Mouse (Mus musculus) T-cell, adult 66 days (primary cell): ENCODE results near the gene Nos2. TPM values are rescaled to one million over a fixed set of nuclear protein-coding genes. Genes with fewer than 3 reads are reported as not detected.

Source experiments
- total RNA-seq, 2 experiments: library from RNA; stranded (reverse); gene quantifications; 3 replicates in 1 of 2; 4 replicates in 1 of 2; pipeline ENCODE4 v1.2.4; 2023

The Nos2 gene
- not detected for total RNA-seq

GRCm38 (mm10) chr11:78920411-78920939 is at the start of gene Nos2:
Gene Nos2, plus strand, starts transcription at chr11:78920787.

GRCm38 (mm10) chr11:78984483-78985177 is 64.0 kb downstream of the Nos2 start, which contains the start of gene Lgals9:
Gene Lgals9, minus strand, starts transcription at chr11:78984946.

Other genes starting within 250 kb of the Nos2 start
- gene Nlk, start 223.4 kb upstream of the Nos2 start, total RNA-seq, result 10 to 100 TPM; 84.0 to 90.8 TPM
- gene Ccnq, start 169.1 kb upstream of the Nos2 start, total RNA-seq, result 10 to 100 TPM; 22.7 to 24.5 TPM
- 10 to 100 TPM in 1 of 2 experiments, 1 to 10 TPM in 1; 6.8 to 11.8 TPM for gene Lyrm9, start 94.2 kb upstream of the Nos2 start, total RNA-seq
- 100 to 1,000 TPM; 134 to 142 TPM for gene Lgals9, start 64.2 kb downstream of the Nos2 start, total RNA-seq
- 10 to 100 TPM; 20.3 to 26.6 TPM for gene Ksr1, start 225.6 kb downstream of the Nos2 start, total RNA-seq